Mouse (Mus musculus) CH12.LX (cell line): ENCODE data around the gene Bcas3. TPM values are rescaled to one million over a fixed set of nuclear protein-coding genes. Genes with fewer than 3 reads are reported as not detected.

Source experiments
- DNase-seq: peaks from one replicate; pipeline ENCODE4 v3.0.0-alpha.2; 2013; ENCODE audit errors: extremely low read depth
- H3K27ac ChIP-seq: 2 replicates; pipeline ENCODE4 v1.5.1; 2012; ENCODE audit warnings: low read depth, mild to moderate bottlenecking, control low read depth, moderate library complexity; ENCODE audit not compliant: insufficient read depth
- H3K27me3 ChIP-seq: replicated peaks from 2 replicates; pipeline ENCODE3; 2012; ENCODE audit warnings: inconsistent platforms
- H3K36me3 ChIP-seq, 2 experiments: replicated peaks in 1 of 2; 2 replicates each; pipeline versions ENCODE3 to v1.6.1; 2012; ENCODE audit warnings: inconsistent platforms in 1 of 2, low read length in 1 of 2, mild to moderate bottlenecking in 1 of 2, mixed read lengths in 1 of 2, moderate library complexity in 1 of 2; ENCODE audit not compliant: control insufficient read depth in 1 of 2, insufficient read depth in 1 of 2
- H3K4me1 ChIP-seq, 2 experiments: 2 replicates each; pipeline ENCODE4 v1.6.1; 2012; ENCODE audit warnings: inconsistent platforms in 1 of 2, moderate library complexity in 1 of 2; ENCODE audit not compliant: insufficient read depth in 2 of 2, control insufficient read depth in 1 of 2
- H3K4me2 ChIP-seq: 2 replicates; pipeline ENCODE4 v1.6.1; 2012; ENCODE audit warnings: low read depth, mild to moderate bottlenecking, control low read depth; ENCODE audit not compliant: poor library complexity, insufficient read depth, severe bottlenecking
- H3K4me3 ChIP-seq, 3 experiments: fragments of 150-350 bp in 1 of 3; sonication (generic) in 1 of 3; replicated peaks in 1 of 3; 2 replicates each; pipeline versions ENCODE3 to v1.5.1; 2011 to 2012; ENCODE audit warnings: low read depth in 2 of 3, low read length in 2 of 3, mild to moderate bottlenecking in 2 of 3, moderate library complexity in 2 of 3, control low read depth in 1 of 3, improper control_type of control experiment in 1 of 3, inconsistent platforms in 1 of 3, mixed read lengths in 1 of 3; ENCODE audit not compliant: poor library complexity in 1 of 3
- H3K79me2 ChIP-seq: replicated peaks from 2 replicates; pipeline ENCODE4 v1.6.1; 2012; ENCODE audit warnings: mild to moderate bottlenecking, moderate library complexity; ENCODE audit not compliant: control insufficient read depth, poor library complexity, insufficient read depth, severe bottlenecking; ENCODE audit errors: extremely low read depth
- H3K9ac ChIP-seq: 2 replicates; pipeline ENCODE4 v1.6.1; 2012; ENCODE audit warnings: low read depth, mild to moderate bottlenecking, control low read depth, moderate library complexity; ENCODE audit not compliant: insufficient read depth
- H3K9me3 ChIP-seq: replicated peaks from 2 replicates; pipeline ENCODE3; 2012; ENCODE audit warnings: low read length, inconsistent platforms, mixed read lengths
- CHD2 ChIP-seq: IDR thresholded peaks from 2 replicates; pipeline ENCODE4 v1.6.1; 2011; ENCODE audit warnings: low read length, improper control_type of control experiment
- CTCF ChIP-seq, 2 experiments: IDR thresholded peaks in 1 of 2; conservative IDR thresholded peaks in 1 of 2; 2 replicates each; pipeline ENCODE4 v1.5.1; 2011 to 2012; ENCODE audit warnings: low read depth in 2 of 2, low read length in 2 of 2, improper control_type of control experiment in 1 of 2, inconsistent platforms in 1 of 2, mild to moderate bottlenecking in 1 of 2, moderate library complexity in 1 of 2
- EP300 ChIP-seq: IDR thresholded peaks from 2 replicates; pipeline ENCODE4 v1.6.1; 2011; ENCODE audit warnings: low read length, improper control_type of control experiment
- ETS1 ChIP-seq: conservative IDR thresholded peaks from 2 replicates; pipeline ENCODE4 v1.6.1; 2012; ENCODE audit warnings: low read depth, mild to moderate bottlenecking, inconsistent platforms, low read length, improper control_type of control experiment, moderate library complexity
- GABPA ChIP-seq: IDR thresholded peaks from 2 replicates; pipeline ENCODE4 v1.6.1; 2012; ENCODE audit warnings: low read depth, low read length, improper control_type of control experiment, inconsistent platforms; ENCODE audit not compliant: insufficient replicate concordance
- IRF4 ChIP-seq: IDR thresholded peaks from 2 replicates; pipeline ENCODE4 v1.6.1; 2014; ENCODE audit warnings: low read depth, mild to moderate bottlenecking, inconsistent platforms, low read length, improper control_type of control experiment
- JUN ChIP-seq: IDR thresholded peaks from 2 replicates; pipeline ENCODE4 v1.6.1; 2011; ENCODE audit warnings: low read depth, mild to moderate bottlenecking, low read length, improper control_type of control experiment, moderate library complexity; ENCODE audit not compliant: insufficient read depth
- JUND ChIP-seq: conservative IDR thresholded peaks from 2 replicates; pipeline ENCODE4 v1.6.1; 2011; ENCODE audit warnings: low read depth, low read length, improper control_type of control experiment
- KAT2A ChIP-seq: IDR thresholded peaks from 2 replicates; pipeline ENCODE4 v1.6.1; 2012; ENCODE audit warnings: low read length, improper control_type of control experiment, inconsistent platforms; ENCODE audit not compliant: insufficient replicate concordance
- MAFK ChIP-seq: IDR thresholded peaks from 2 replicates; pipeline ENCODE4 v1.6.1; 2011; ENCODE audit warnings: low read length, improper control_type of control experiment; ENCODE audit not compliant: insufficient replicate concordance
- MEF2A ChIP-seq: IDR thresholded peaks from 2 replicates; pipeline ENCODE4 v1.6.1; 2014; ENCODE audit warnings: low read depth, mild to moderate bottlenecking, inconsistent platforms, low read length, improper control_type of control experiment, borderline replicate concordance
- MXI1 ChIP-seq: IDR thresholded peaks from 2 replicates; pipeline ENCODE4 v1.6.1; 2011; ENCODE audit warnings: mild to moderate bottlenecking, low read depth, low read length, improper control_type of control experiment
- PAX5 ChIP-seq: IDR thresholded peaks from 2 replicates; pipeline ENCODE4 v1.6.1; 2012; ENCODE audit warnings: low read length, inconsistent platforms, mixed read lengths
- POLR2A ChIP-seq: IDR thresholded peaks from 2 replicates; pipeline ENCODE4 v1.6.1; 2011; ENCODE audit warnings: low read depth, mild to moderate bottlenecking, improper control_type of control experiment, low read length
- RAD21 ChIP-seq: IDR thresholded peaks from 2 replicates; pipeline ENCODE4 v1.6.1; 2011; ENCODE audit warnings: low read depth, mild to moderate bottlenecking, low read length, improper control_type of control experiment, moderate library complexity
- SMC3 ChIP-seq: IDR thresholded peaks from 2 replicates; pipeline ENCODE4 v1.6.1; 2011; ENCODE audit warnings: low read depth, low read length, improper control_type of control experiment
- TCF12 ChIP-seq: IDR thresholded peaks from 2 replicates; pipeline ENCODE4 v1.6.1; 2014; ENCODE audit warnings: low read depth, mild to moderate bottlenecking, inconsistent platforms, low read length, improper control_type of control experiment
- USF2 ChIP-seq: conservative IDR thresholded peaks from 2 replicates; pipeline ENCODE4 v1.6.1; 2011; ENCODE audit warnings: low read depth, low read length, improper control_type of control experiment
- ZC3H11A ChIP-seq: IDR thresholded peaks from 2 replicates; pipeline ENCODE4 v1.6.1; 2012; ENCODE audit warnings: low read depth, mild to moderate bottlenecking, inconsistent platforms, low read length, improper control_type of control experiment
- ZKSCAN1 ChIP-seq: IDR thresholded peaks from 2 replicates; pipeline ENCODE4 v1.6.1; 2012; ENCODE audit warnings: low read depth, inconsistent platforms, low read length, improper control_type of control experiment, borderline replicate concordance
- ZNF384 ChIP-seq: IDR thresholded peaks from 2 replicates; pipeline ENCODE4 v1.6.1; 2012; ENCODE audit warnings: low read depth, low read length, improper control_type of control experiment, inconsistent platforms
- dilution Hi-C: fragments of 300-500 bp; cut with MboI; formaldehyde crosslinking; loops from 2 replicates; pipeline ENCODE4 v1.14.3; 2020; ENCODE audit warnings: low sequenced_read_pairs; ENCODE audit not compliant: extremely low pct_unique_long_range_greater_than_20kb, extremely low pct_ligation_motif_present
- in situ Hi-C: fragments of 300-500 bp; cut with MboI; formaldehyde crosslinking; loops from 3 replicates; pipeline ENCODE4 v1.14.3; 2019; ENCODE audit warnings: low sequenced_read_pairs, low pct_ligation_motif_present, low pct_unique_long_range_greater_than_20kb, mixed read lengths
- polyA plus RNA-seq: library from polyadenylated mRNA; unstranded; fragments of >175 nt; gene quantifications from 2 replicates; pipeline ENCODE4 v1.2.1, GENCODE M21; 2012; ENCODE audit warnings: low read depth; ENCODE audit not compliant: insufficient read length
- total RNA-seq, 2 experiments: library from RNA; depleted of rRNA; stranded (reverse); fragments of 300-350 nt in 1 of 2; fragments of >200 nt in 1 of 2; gene quantifications; 2 replicates each; pipeline ENCODE4 v1.2.3; 2012 to 2014

Bcas3 gene
- total and polyA plus RNA-seq, 3 experiments, result 8.2 to 21.3 (median 9.7) TPM

DNA sequence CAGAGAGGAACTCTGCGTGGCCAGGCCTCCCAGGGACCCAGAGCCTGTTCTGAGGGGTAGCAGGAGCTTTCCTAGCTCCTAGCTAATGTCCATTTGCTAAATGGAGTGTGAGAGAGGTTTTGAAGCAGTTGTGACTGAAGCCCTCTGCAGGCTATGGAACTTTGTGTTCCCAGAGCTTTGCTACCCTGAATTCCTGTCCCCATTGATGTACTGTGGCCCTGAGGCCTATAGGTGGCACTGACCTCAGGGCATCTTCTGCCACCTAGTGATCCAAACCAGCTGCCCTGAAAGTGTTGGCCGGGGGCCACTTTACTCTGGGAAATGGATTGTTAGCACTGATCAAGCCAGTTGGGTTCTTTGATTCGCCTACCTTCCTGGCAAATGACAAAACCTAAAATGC lies 380.6 kb downstream of the Bcas3 start:
- H3K4me1 ChIP-seq, result peaks cover 0 to 6% of the 10 kb centered on the region in 2 experiments; a peak in 1 of 4 replicates
- dilution Hi-C loops, result no loop called here

GRCm38 (mm10) chr11:85734317-85735211 lies 381.6 kb downstream of the Bcas3 start:
- TF ChIP-seq KAT2A (no peak), PAX5 (no peak), ZC3H11A (no peak), SMC3 (no peak), ZNF384 (no peak), USF2 (no peak), EP300 (no peak), JUN (no peak), ZKSCAN1 (no peak), MXI1 (no peak), MEF2A (no peak), TCF12 (no peak), CHD2 (no peak)
- TF ChIP-seq, all 38 proteins: peak for 0
- H3K4me1 ChIP-seq, result peaks cover 0 to 6% of the 10 kb centered on the region in 2 experiments; a peak in 1 of 4 replicates
- no peak overlapping the region for H3K9ac ChIP-seq
- in situ Hi-C loops (no loop called here), dilution Hi-C loops (no loop called here)
- H3K27ac ChIP-seq, result no peak overlapping the region
- no peaks in the 10 kb centered on the region for H3K36me3 ChIP-seq
- no peaks in the 10 kb centered on the region for H3K27me3 ChIP-seq
- no peak overlapping the region for H3K4me2 ChIP-seq
- no peak for DNase-seq
- H3K4me3 ChIP-seq, result no peak overlapping the region
- H3K9me3 ChIP-seq, result no peaks in the 10 kb centered on the region
- no peaks in the 10 kb centered on the region for H3K79me2 ChIP-seq

More for the DNA sequence above, 380.6 kb downstream of the Bcas3 start:
- no peaks in the 10 kb centered on the region for H3K9me3 ChIP-seq
- no peak for DNase-seq
- TF ChIP-seq SMC3 (peak; percentile 54), IRF4 (no peak), POLR2A (no peak), ETS1 (no peak), RAD21 (peak; percentile 32), JUND (no peak), GABPA (no peak), TCF12 (no peak), CTCF (conservative IDR thresholded peaks at IDR 0.05 in 1 of 2, IDR thresholded peaks at IDR 0.05 in 1 of 2; ENCODE audit: low read depth in 2 of 2, low read length in 2 of 2) (peak; percentile 7 to 84; a peak in 2 of 4 replicates), MAFK (no peak)
- H3K27me3 ChIP-seq, result no peaks in the 10 kb centered on the region
- no peak overlapping the region for H3K9ac ChIP-seq
- H3K4me3 ChIP-seq, result no peak overlapping the region
- H3K27ac ChIP-seq, result no peak overlapping the region
- H3K79me2 ChIP-seq, result no peaks in the 10 kb centered on the region
- no peak overlapping the region for H3K4me2 ChIP-seq
- H3K36me3 ChIP-seq, result no peaks in the 10 kb centered on the region
- in situ Hi-C loops, result no loop called here
